Mouse (Mus musculus) heart, adult 2 months (tissue): Measurements from ENCODE around the gene Pgr.

Experiments
- CTCF ChIP-seq: fragments of 200-600 bp; IDR thresholded peaks from 2 replicates; pipeline ENCODE4 v1.8.1; 2022; ENCODE audit warnings: antibody characterized with exemption, mild to moderate bottlenecking, moderate library complexity
- EP300 ChIP-seq: fragments of 200-500 bp; IDR thresholded peaks from 2 replicates; pipeline ENCODE4 v1.6.1; 2011; ENCODE audit warnings: low read depth, low read length, control low read depth; ENCODE audit not compliant: insufficient read depth
- POLR2A ChIP-seq: fragments of 200-500 bp; IDR thresholded peaks from 2 replicates; pipeline ENCODE4 v1.6.1; 2011; ENCODE audit warnings: mild to moderate bottlenecking, low read depth, low read length, control low read depth; ENCODE audit not compliant: insufficient read depth

DNA sequence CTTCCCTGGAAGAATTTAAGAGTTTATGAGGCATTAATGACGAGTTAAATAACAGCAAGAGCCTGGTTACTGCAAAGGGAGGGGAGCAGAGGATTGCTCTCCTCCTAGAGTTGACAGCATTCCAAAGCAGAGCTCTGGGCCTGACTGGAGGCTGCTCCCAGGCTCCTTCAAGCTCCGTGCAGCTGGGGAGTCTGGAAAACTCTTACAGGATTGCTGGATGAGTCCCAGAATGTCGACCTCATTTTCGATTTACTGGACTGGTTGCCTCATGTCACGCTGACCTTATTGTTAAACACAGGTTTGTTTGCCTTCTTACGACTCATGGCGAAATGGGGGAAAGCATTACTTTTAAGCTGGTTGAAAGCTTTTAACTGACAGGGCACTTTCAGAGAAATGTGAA is 70.6 kb downstream of the Pgr start:
- TF ChIP-seq CTCF, result no peak
- no peak for TF ChIP-seq POLR2A
- no peak for TF ChIP-seq EP300
